Mouse (Mus musculus): ENCODE measurements around the gene Tnfaip8l3. TPM values are rescaled to one million over a fixed set of nuclear protein-coding genes. Genes with fewer than 3 reads are reported as not detected.
"Not testable (repeated sequence)": the region's sequence is repeated elsewhere in the genome, so short reads cannot be mapped to it uniquely, and the experiment has no call there.

The Tnfaip8l3 gene
- polyA plus RNA-seq, 1 experiment from 2014 or later, result 0.09 TPM

DNA sequence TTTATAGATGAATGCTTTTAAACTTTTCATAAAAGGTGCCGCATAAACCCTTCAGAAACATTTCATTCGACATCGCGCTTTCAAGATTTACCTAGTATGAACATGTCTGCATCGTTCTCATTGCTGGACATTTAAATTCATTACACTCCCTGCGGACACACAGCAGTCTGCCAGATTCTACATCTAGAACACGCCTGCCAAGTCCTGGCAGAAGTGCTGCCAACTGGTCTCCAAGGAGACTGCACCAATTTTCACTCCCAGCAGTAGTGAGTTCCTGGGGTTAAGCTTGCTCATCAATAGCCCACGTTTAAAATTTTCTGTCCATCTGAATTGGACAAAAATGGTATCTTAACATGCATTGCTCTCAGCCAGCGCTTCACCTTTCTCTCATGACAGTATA is 30.5 kb downstream of the Tnfaip8l3 start:
- TF ChIP-seq CTCF (IDR thresholded peaks at IDR 0.05; ENCODE audit: low read depth), result no peak
- TF ChIP-seq EP300 (IDR thresholded peaks at IDR 0.05; ENCODE audit: low read depth), result no peak
- Histone ChIP-seq H3K4me3 (ENCODE audit: low read depth, low read length) (no peak overlapping the region), H3K27me3 (ENCODE audit: insufficient read depth, low read length) (no peaks in the 10 kb centered on the region), H3K27ac (ENCODE audit: low read depth) (no peak overlapping the region), H3K4me1 (ENCODE audit: insufficient read depth) (no peaks in the 10 kb centered on the region), H3K9me3 (ENCODE audit: low read length) (no peaks in the 10 kb centered on the region), H3K9ac (replicated peaks) (no peak overlapping the region), H3K36me3 (replicated peaks; ENCODE audit: insufficient read depth, low read length) (no peaks in the 10 kb centered on the region), H3K4me2 (ENCODE audit: low read depth, low read length) (no peak overlapping the region)
- DNase-seq (no peak), ATAC-seq (no peak)
- 79% methylated on average over 9 of the region's 9 CpGs for whole genome bisulfite sequencing (ENCODE audit: insufficient replicate concordance)

DNA sequence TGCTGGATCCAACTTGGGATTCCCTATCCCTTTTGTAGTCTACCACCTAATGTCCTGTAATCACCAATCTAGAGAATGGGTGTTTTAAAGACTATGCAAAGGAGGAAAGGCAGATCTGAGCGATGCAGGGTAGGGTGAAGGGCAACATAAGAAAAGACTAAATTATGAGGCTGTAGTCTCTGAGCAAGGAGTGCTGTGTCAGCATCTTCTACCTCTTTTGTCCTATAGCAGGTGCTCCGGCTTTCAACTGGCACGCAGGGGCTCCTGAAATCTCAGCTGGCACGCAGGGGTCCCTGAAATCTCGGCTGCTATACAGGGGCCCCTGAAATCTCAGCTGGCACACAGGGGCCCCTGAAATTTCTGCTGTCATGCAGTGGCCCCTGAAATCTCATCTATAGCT is 33.5 kb downstream of the Tnfaip8l3 start:
- Histone ChIP-seq H3K36me3 (replicated peaks; ENCODE audit: insufficient read depth, low read length) (no peaks in the 10 kb centered on the region), H3K9ac (replicated peaks) (no peak overlapping the region), H3K9me3 (ENCODE audit: low read length) (no peaks in the 10 kb centered on the region), H3K4me1 (ENCODE audit: insufficient read depth) (no peaks in the 10 kb centered on the region), H3K27me3 (ENCODE audit: insufficient read depth, low read length) (no peaks in the 10 kb centered on the region), H3K27ac (ENCODE audit: low read depth) (no peak overlapping the region), H3K4me3 (ENCODE audit: low read depth, low read length) (no peak overlapping the region), H3K4me2 (ENCODE audit: low read depth, low read length) (no peak overlapping the region)
- WGBS (ENCODE audit: insufficient replicate concordance), result 68% methylated on average over 5 of the region's 5 CpGs
- no peak for TF ChIP-seq EP300 (IDR thresholded peaks at IDR 0.05; ENCODE audit: low read depth)
- TF ChIP-seq CTCF (IDR thresholded peaks at IDR 0.05; ENCODE audit: low read depth), result no peak
- DNase-seq (no peak), ATAC-seq (no peak)

DNA sequence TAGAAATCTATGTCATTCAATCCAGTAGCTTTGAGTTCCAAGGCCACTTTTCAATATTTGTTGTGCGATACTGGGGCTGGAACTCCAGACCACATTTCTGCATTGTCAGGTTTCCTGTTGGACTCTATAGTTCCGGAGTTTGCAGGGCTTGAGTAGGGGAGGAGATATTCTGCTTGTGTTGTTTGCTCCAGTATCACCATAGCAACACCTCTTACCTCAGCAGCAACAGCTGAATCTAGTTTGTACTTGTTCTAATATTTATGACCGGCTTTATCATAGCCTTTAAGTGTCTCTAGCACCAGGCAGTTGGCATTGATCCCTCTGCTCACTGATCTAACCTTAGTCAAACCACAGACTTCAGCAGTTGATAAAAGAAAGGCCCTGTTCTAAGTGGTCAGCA is 45.4 kb downstream of the Tnfaip8l3 start:
- H3K4me3 ChIP-seq (ENCODE audit: low read depth, low read length), result no peak overlapping the region
- no peak for DNase-seq
- TF ChIP-seq CTCF (IDR thresholded peaks at IDR 0.05; ENCODE audit: low read depth), result no peak
- no peak for TF ChIP-seq EP300 (IDR thresholded peaks at IDR 0.05; ENCODE audit: low read depth)
- H3K9me3 ChIP-seq (ENCODE audit: low read length), result no peaks in the 10 kb centered on the region
- no peak overlapping the region for H3K9ac ChIP-seq (replicated peaks)
- H3K27me3 ChIP-seq (ENCODE audit: insufficient read depth, low read length), result no peaks in the 10 kb centered on the region
- H3K36me3 ChIP-seq (replicated peaks; ENCODE audit: insufficient read depth, low read length), result no peaks in the 10 kb centered on the region
- no peak for ATAC-seq
- no peaks in the 10 kb centered on the region for H3K4me1 ChIP-seq (ENCODE audit: insufficient read depth)
- WGBS (ENCODE audit: insufficient replicate concordance), result 41% methylated on average over 3 of the region's 3 CpGs
- H3K4me2 ChIP-seq (ENCODE audit: low read depth, low read length), result no peak overlapping the region
- no peak overlapping the region for H3K27ac ChIP-seq (ENCODE audit: low read depth)

DNA sequence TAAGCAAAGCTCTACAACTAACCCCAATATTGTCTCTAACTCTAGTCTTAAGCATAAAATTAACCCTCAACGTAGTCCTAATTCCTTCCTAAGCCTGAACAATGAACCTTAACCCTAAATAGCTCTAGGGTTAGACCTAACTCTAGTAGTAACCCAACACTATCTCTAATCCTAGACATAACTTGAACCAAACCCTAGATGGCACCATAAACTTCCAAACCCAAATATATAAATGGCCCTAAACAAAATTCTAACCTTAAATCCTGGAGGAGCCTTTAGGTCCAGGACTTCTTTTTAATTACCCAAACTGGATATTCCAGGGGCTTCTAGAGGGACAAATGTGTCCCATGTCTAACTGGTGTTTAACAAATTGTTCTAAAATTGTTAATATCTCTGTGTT is 73.7 kb downstream of the Tnfaip8l3 start:
- Histone ChIP-seq H3K36me3 (replicated peaks; ENCODE audit: insufficient read depth, low read length) (no peaks in the 10 kb centered on the region), H3K9ac (replicated peaks) (no peak overlapping the region), H3K4me3 (ENCODE audit: low read depth, low read length) (no peak overlapping the region), H3K4me1 (ENCODE audit: insufficient read depth) (no peaks in the 10 kb centered on the region), H3K27ac (ENCODE audit: low read depth) (no peak overlapping the region), H3K27me3 (ENCODE audit: insufficient read depth, low read length) (no peaks in the 10 kb centered on the region), H3K4me2 (ENCODE audit: low read depth, low read length) (no peak overlapping the region), H3K9me3 (ENCODE audit: low read length) (no peaks in the 10 kb centered on the region)
- 72% methylated on average over 1 of the region's 1 CpGs for WGBS (ENCODE audit: insufficient replicate concordance)
- no peak for DNase-seq
- no peak for ATAC-seq
- TF ChIP-seq EP300 (IDR thresholded peaks at IDR 0.05; ENCODE audit: low read depth) (no peak), CTCF (IDR thresholded peaks at IDR 0.05; ENCODE audit: low read depth) (no peak)

DNA sequence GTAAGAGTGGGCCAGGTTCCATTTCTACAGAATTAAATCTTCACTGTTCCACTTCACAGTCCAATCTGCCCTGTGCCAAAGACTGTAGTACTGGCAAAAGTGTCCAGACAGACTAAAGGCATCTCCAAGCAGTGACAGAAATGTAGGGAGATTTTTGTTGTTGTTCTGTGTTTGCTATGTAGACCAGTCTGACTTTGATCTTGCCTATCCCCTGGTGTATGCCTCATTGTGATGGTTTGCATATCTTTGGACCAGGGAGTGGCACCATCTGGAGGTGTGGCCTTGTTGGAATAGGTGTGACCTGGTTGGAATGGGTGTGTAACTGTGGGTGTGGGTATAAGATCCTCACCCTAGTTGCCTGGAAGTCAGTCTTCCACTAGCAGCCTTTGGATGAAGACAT is 75.6 kb downstream of the Tnfaip8l3 start:
- H3K36me3 ChIP-seq (replicated peaks; ENCODE audit: insufficient read depth, low read length); ATAC-seq; DNase-seq; H3K4me2 ChIP-seq (ENCODE audit: low read depth, low read length); H3K4me1 ChIP-seq (ENCODE audit: insufficient read depth); H3K4me3 ChIP-seq (ENCODE audit: low read depth, low read length); H3K9me3 ChIP-seq (ENCODE audit: low read length); H3K9ac ChIP-seq (replicated peaks); H3K27me3 ChIP-seq (ENCODE audit: insufficient read depth, low read length); H3K27ac ChIP-seq (ENCODE audit: low read depth): not testable (repeated sequence)

DNA sequence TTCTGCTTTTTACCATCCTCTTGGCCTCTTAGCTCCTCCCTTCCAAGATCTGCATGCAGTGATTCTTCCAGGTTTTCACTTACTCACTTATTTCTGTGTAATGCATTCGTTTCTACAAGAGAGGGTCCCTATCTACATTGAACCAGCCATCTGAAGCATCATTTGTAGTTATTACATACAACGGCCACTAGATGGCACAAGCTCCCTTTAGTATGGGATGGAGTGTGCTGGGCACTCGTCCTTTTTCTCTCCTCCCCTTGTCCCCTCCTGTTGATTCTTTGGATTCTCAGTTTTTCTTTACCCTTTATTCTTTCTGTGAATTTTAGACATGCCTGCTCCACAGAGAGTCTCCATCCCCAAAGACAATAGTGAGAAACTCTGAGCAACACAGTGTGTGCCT is 77.3 kb downstream of the Tnfaip8l3 start:
- no peak for ATAC-seq
- 6% methylated on average over 3 of the region's 3 CpGs for WGBS (ENCODE audit: insufficient replicate concordance)
- H3K27me3 ChIP-seq (ENCODE audit: insufficient read depth, low read length), result no peaks in the 10 kb centered on the region

DNA sequence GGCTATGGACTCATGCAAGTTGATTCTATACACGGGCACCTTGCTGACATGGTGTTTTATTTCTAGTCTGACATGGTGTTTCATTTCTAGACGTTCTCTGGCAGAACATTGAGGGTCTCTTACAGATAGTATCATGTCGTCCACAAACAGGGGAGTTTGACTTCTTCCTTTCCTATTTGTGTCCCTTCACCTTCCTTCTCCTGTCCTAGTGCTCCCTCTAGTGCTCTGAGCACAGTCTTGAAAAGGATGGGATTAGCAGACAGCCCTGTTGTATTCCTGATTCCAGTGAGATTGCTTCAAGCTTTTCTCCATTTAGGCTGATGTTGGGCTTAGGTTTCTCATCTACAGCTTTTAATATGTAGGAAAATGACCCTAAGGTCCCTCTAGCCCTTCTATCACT is 81.2 kb downstream of the Tnfaip8l3 start:
- no peak for DNase-seq
- 32% methylated on average over 3 of the region's 3 CpGs for WGBS (ENCODE audit: insufficient replicate concordance)
- TF ChIP-seq CTCF (IDR thresholded peaks at IDR 0.05; ENCODE audit: low read depth) (peak; percentile 56), EP300 (IDR thresholded peaks at IDR 0.05; ENCODE audit: low read depth) (no peak)
- Histone ChIP-seq H3K27ac (ENCODE audit: low read depth) (no peak overlapping the region), H3K9ac (replicated peaks) (no peak overlapping the region), H3K27me3 (ENCODE audit: insufficient read depth, low read length) (no peaks in the 10 kb centered on the region), H3K4me3 (ENCODE audit: low read depth, low read length) (no peak overlapping the region), H3K9me3 (ENCODE audit: low read length) (no peaks in the 10 kb centered on the region), H3K4me2 (ENCODE audit: low read depth, low read length) (no peak overlapping the region), H3K4me1 (ENCODE audit: insufficient read depth) (no peaks in the 10 kb centered on the region), H3K36me3 (replicated peaks; ENCODE audit: insufficient read depth, low read length) (no peaks in the 10 kb centered on the region)
- ATAC-seq, result no peak

More for the DNA sequence above, 77.3 kb downstream of the Tnfaip8l3 start:
- H3K27ac ChIP-seq (ENCODE audit: low read depth), result no peak overlapping the region
- DNase-seq, result peak; percentile 41
- no peak overlapping the region for H3K4me3 ChIP-seq (ENCODE audit: low read depth, low read length)
- TF ChIP-seq CTCF (IDR thresholded peaks at IDR 0.05; ENCODE audit: low read depth) (peak; percentile 90), EP300 (IDR thresholded peaks at IDR 0.05; ENCODE audit: low read depth) (no peak)
- no peaks in the 10 kb centered on the region for H3K4me1 ChIP-seq (ENCODE audit: insufficient read depth)
- H3K4me2 ChIP-seq (ENCODE audit: low read depth, low read length), result no peak overlapping the region
- no peaks in the 10 kb centered on the region for H3K36me3 ChIP-seq (replicated peaks; ENCODE audit: insufficient read depth, low read length)
- no peaks in the 10 kb centered on the region for H3K9me3 ChIP-seq (ENCODE audit: low read length)
- H3K9ac ChIP-seq (replicated peaks), result no peak overlapping the region
